Mouse (Mus musculus): ENCODE results near the gene Exosc8. TPM values are rescaled to one million over a fixed set of nuclear protein-coding genes. Genes with fewer than 3 reads are reported as not detected.
A peak's percentile ranks its signal among the peaks of the same experiment; 100 is the strongest.
"Not testable (repeated sequence)": the region's sequence is repeated elsewhere in the genome, so short reads cannot be mapped to it uniquely, and the experiment has no call there.

Gene Exosc8
- polyA plus RNA-seq, 1 experiment from 2014 or later, result 154 TPM

DNA sequence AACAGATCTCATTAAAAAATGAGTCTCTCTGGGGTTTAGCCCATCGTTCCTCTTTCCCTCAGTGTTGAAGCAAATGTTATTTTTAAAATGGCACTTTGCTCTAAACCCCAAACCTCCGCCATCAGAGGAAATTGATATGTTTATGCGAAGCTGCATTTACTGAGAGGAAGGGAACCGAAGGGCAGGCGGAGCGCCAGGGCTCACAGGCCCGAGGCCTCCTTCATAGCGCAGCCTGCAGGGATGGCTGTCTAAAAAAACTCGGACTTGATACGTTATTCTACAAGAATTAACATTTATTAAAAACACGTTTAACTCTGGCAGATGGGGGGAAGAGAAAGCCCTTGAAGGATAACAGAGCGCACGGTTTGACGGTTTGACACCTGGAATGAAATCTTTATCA is 30.8 kb upstream of the Exosc8 start:
- DNase-seq, result peak; percentile 69
- no peaks in the 10 kb centered on the region for H3K9me3 ChIP-seq (ENCODE audit: low read depth, low read length)
- no peak for ATAC-seq (ENCODE audit: insufficient read depth)
- H3K9ac ChIP-seq, result no peak overlapping the region
- peak overlapping the region; percentile 32; the same call in 1 of the 2 replicates for H3K4me2 ChIP-seq
- WGBS, result 40% methylated on average over 14 of the region's 14 CpGs
- H3K4me3 ChIP-seq (ENCODE audit: low read depth, low read length), result no peak overlapping the region
- no peaks in the 10 kb centered on the region for H3K36me3 ChIP-seq (ENCODE audit: insufficient read depth)
- no peak for TF ChIP-seq CTCF (IDR thresholded peaks at IDR 0.05; ENCODE audit: low read depth)
- H3K4me1 ChIP-seq (ENCODE audit: insufficient read depth), result 0 out of 2 replicates have a peak, but pooled peaks cover 6% of the 10 kb centered on the region
- H3K27ac ChIP-seq (ENCODE audit: low read depth), result peak overlapping the region; percentile 42; the same call in 1 of the 2 replicates
- H3K27me3 ChIP-seq (ENCODE audit: insufficient read depth, low read length), result no peaks in the 10 kb centered on the region

GRCm38 (mm10) chr3:54765521-54765920 is 30.3 kb upstream of the Exosc8 start:
- not testable (repeated sequence) for ATAC-seq (ENCODE audit: insufficient read depth); H3K9me3 ChIP-seq (ENCODE audit: low read depth, low read length); H3K36me3 ChIP-seq (ENCODE audit: insufficient read depth); H3K4me3 ChIP-seq (ENCODE audit: low read depth, low read length); H3K27me3 ChIP-seq (ENCODE audit: insufficient read depth, low read length); H3K4me2 ChIP-seq; H3K9ac ChIP-seq; H3K27ac ChIP-seq (ENCODE audit: low read depth)
- WGBS, result 86% methylated on average over 6 of the region's 6 CpGs
- DNase-seq, result peak; percentile 37
- H3K4me1 ChIP-seq (ENCODE audit: insufficient read depth), result peaks cover 11% of the 10 kb centered on the region; the same call in 1 of the 2 replicates
- TF ChIP-seq CTCF (IDR thresholded peaks at IDR 0.05; ENCODE audit: low read depth), result peak; percentile 53

- no peaks in the 10 kb centered on the region for H3K27me3 ChIP-seq (ENCODE audit: insufficient read depth, low read length)
- H3K9ac ChIP-seq, result no peak overlapping the region
- H3K4me3 ChIP-seq (ENCODE audit: low read depth, low read length), result 0 out of 2 replicates have a peak overlapping the region, but pooled peaks have one; percentile 8
- H3K4me1 ChIP-seq (ENCODE audit: insufficient read depth), result peaks cover 13% of the 10 kb centered on the region; the same call in 1 of the 2 replicates
- DNase-seq, result peak; percentile 57
- no peaks in the 10 kb centered on the region for H3K36me3 ChIP-seq (ENCODE audit: insufficient read depth)
- no peak for TF ChIP-seq CTCF (IDR thresholded peaks at IDR 0.05; ENCODE audit: low read depth)
- peak overlapping the region; percentile 46 for H3K4me2 ChIP-seq
- no peak overlapping the region; the same call in 1 of the 2 replicates for H3K27ac ChIP-seq (ENCODE audit: low read depth)
- WGBS, result 53% methylated on average over 18 of the region's 18 CpGs
- no peaks in the 10 kb centered on the region for H3K9me3 ChIP-seq (ENCODE audit: low read depth, low read length)
- no peak for ATAC-seq (ENCODE audit: insufficient read depth)
Observed at GRCm38 (mm10) chr3:54764418-54764817, 29.2 kb upstream of the Exosc8 start.

GRCm38 (mm10) chr3:54761258-54761657 is 26.1 kb upstream of the Exosc8 start:
- H3K36me3 ChIP-seq (ENCODE audit: insufficient read depth), result no peaks in the 10 kb centered on the region
- no peak overlapping the region; the same call in 1 of the 2 replicates for H3K9ac ChIP-seq
- WGBS, result 57% methylated on average over 1 of the region's 1 CpGs
- no peaks in the 10 kb centered on the region for H3K9me3 ChIP-seq (ENCODE audit: low read depth, low read length)
- H3K27ac ChIP-seq (ENCODE audit: low read depth), result 0 out of 2 replicates have a peak overlapping the region, but pooled peaks have one; percentile 36
- no peak overlapping the region for H3K4me3 ChIP-seq (ENCODE audit: low read depth, low read length)
- DNase-seq (peak; percentile 85), ATAC-seq (ENCODE audit: insufficient read depth) (peak; percentile 55; the same call in 1 of the 2 replicates)
- TF ChIP-seq CTCF (IDR thresholded peaks at IDR 0.05; ENCODE audit: low read depth), result no peak
- peaks cover 29% of the 10 kb centered on the region; the same call in 1 of the 2 replicates for H3K4me1 ChIP-seq (ENCODE audit: insufficient read depth)
- 0 out of 2 replicates have a peak, but pooled peaks cover 4% of the 10 kb centered on the region for H3K27me3 ChIP-seq (ENCODE audit: insufficient read depth, low read length)
- H3K4me2 ChIP-seq, result no peak overlapping the region

- Histone ChIP-seq H3K4me1 (ENCODE audit: insufficient read depth) (peaks cover 29% of the 10 kb centered on the region; the same call in 1 of the 2 replicates), H3K4me2 (no peak overlapping the region), H3K4me3 (ENCODE audit: low read depth, low read length) (no peak overlapping the region), H3K9me3 (ENCODE audit: low read depth, low read length) (no peaks in the 10 kb centered on the region), H3K9ac (no peak overlapping the region; the same call in 1 of the 2 replicates), H3K36me3 (ENCODE audit: insufficient read depth) (no peaks in the 10 kb centered on the region), H3K27ac (ENCODE audit: low read depth) (peak overlapping the region; percentile 24; the same call in 1 of the 2 replicates), H3K27me3 (ENCODE audit: insufficient read depth, low read length) (0 out of 2 replicates have a peak, but pooled peaks cover 4% of the 10 kb centered on the region)
- DNase-seq (peak; percentile 17), ATAC-seq (ENCODE audit: insufficient read depth) (no peak)
- TF ChIP-seq CTCF (IDR thresholded peaks at IDR 0.05; ENCODE audit: low read depth), result no peak
- 40% methylated on average over 15 of the region's 15 CpGs for WGBS
Observed at GRCm38 (mm10) chr3:54760321-54761115, 25.3 kb upstream of the Exosc8 start.

DNA sequence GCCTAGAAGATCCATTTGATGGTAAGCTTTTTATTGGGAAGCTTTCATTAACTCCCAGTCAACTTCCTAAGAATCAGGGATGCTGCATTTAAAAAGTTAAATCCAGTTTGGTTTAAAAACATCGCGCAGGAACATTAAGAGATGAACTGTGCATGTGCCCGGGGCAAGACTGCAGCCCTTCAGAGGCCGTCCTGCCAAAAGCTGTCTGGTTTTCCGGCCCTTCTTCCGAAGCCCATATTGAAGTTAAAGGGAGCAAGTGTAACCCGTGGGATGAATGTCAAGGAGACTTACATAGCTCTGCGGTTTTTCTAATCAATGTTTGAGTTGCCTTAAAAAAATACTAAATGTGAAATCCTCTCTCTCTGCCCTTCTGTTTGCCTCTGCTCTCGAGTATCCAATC is 24.0 kb upstream of the Exosc8 start:
- H3K27me3 ChIP-seq (ENCODE audit: insufficient read depth, low read length), result 0 out of 2 replicates have a peak, but pooled peaks cover 4% of the 10 kb centered on the region
- H3K4me3 ChIP-seq (ENCODE audit: low read depth, low read length), result no peak overlapping the region
- ATAC-seq (ENCODE audit: insufficient read depth), result no peak
- WGBS, result 52% methylated on average over 9 of the region's 9 CpGs
- H3K27ac ChIP-seq (ENCODE audit: low read depth), result no peak overlapping the region
- H3K9me3 ChIP-seq (ENCODE audit: low read depth, low read length), result no peaks in the 10 kb centered on the region
- DNase-seq, result no peak
- no peak overlapping the region for H3K4me2 ChIP-seq
- peaks cover 29% of the 10 kb centered on the region; the same call in 1 of the 2 replicates for H3K4me1 ChIP-seq (ENCODE audit: insufficient read depth)
- no peak overlapping the region for H3K9ac ChIP-seq
- TF ChIP-seq CTCF (IDR thresholded peaks at IDR 0.05; ENCODE audit: low read depth), result no peak
- no peaks in the 10 kb centered on the region for H3K36me3 ChIP-seq (ENCODE audit: insufficient read depth)

DNA sequence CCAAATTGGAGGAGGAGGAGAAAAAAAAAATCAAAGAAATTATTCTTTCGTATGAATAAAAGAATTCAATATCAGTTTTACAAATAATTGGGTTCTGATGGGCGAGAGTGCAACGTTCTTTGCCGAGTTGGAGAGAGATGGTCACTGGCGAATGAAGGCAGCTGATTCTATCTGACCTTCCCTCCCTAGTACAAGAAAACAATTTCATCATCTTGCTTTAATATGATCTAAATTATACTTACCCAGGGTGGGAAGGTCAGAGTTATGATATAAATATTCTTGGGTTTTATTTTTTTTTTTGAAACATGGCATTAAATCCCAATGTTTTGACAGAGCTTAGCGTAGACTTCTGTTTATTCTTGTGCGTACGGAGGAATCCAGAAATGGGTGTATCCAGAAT is 22.3 kb upstream of the Exosc8 start:
- peaks cover 29% of the 10 kb centered on the region; the same call in 1 of the 2 replicates for H3K4me1 ChIP-seq (ENCODE audit: insufficient read depth)
- peak overlapping the region; percentile 99 for H3K4me2 ChIP-seq
- TF ChIP-seq CTCF (IDR thresholded peaks at IDR 0.05; ENCODE audit: low read depth), result no peak
- 0 out of 2 replicates have a peak, but pooled peaks cover 4% of the 10 kb centered on the region for H3K27me3 ChIP-seq (ENCODE audit: insufficient read depth, low read length)
- ATAC-seq (ENCODE audit: insufficient read depth), result no peak
- no peak overlapping the region for H3K9ac ChIP-seq
- no peak for DNase-seq
- H3K4me3 ChIP-seq (ENCODE audit: low read depth, low read length), result 0 out of 2 replicates have a peak overlapping the region, but pooled peaks have one; percentile 79
- H3K9me3 ChIP-seq (ENCODE audit: low read depth, low read length), result no peaks in the 10 kb centered on the region
- no peaks in the 10 kb centered on the region for H3K36me3 ChIP-seq (ENCODE audit: insufficient read depth)
- H3K27ac ChIP-seq (ENCODE audit: low read depth), result no peak overlapping the region
- WGBS, result 48% methylated on average over 8 of the region's 8 CpGs
